Mouse (Mus musculus) forebrain, embryonic 12.5 days (tissue): ENCODE data around the gene Nufip1. TPM values are rescaled to one million over a fixed set of nuclear protein-coding genes. Genes with fewer than 3 reads are reported as not detected.

Experiments used
- ATAC-seq: fragments of 200-750 bp; cut with Nextera tagmentation; 2 replicates; pipeline ENCODE4 v1.8.0; 2017; ENCODE audit warnings: moderate TSS enrichment; ENCODE audit not compliant: low FRiP score
- H3K27ac ChIP-seq: fragments of 300-500 bp; sonication (generic); 2 replicates; pipeline ENCODE4 v1.5.1; 2016; ENCODE audit warnings: mild to moderate bottlenecking
- H3K27me3 ChIP-seq: fragments of 300-500 bp; sonication (generic); 2 replicates; pipeline ENCODE4 v1.6.1; 2016; ENCODE audit warnings: mild to moderate bottlenecking
- H3K36me3 ChIP-seq: fragments of 300-500 bp; sonication (generic); replicated peaks from 2 replicates; pipeline ENCODE4 v1.6.1; 2016; ENCODE audit warnings: mild to moderate bottlenecking
- H3K4me1 ChIP-seq: fragments of 300-500 bp; sonication (generic); 2 replicates; pipeline ENCODE4 v1.6.1; 2016
- H3K4me2 ChIP-seq: fragments of 300-500 bp; sonication (generic); 2 replicates; pipeline ENCODE4 v1.6.1; 2016; ENCODE audit warnings: mild to moderate bottlenecking, moderate library complexity
- H3K4me3 ChIP-seq: fragments of 300-500 bp; sonication (generic); replicated peaks from 2 replicates; pipeline ENCODE4 v1.5.1; 2016; ENCODE audit warnings: mild to moderate bottlenecking
- H3K9ac ChIP-seq: fragments of 300-500 bp; sonication (generic); 2 replicates; pipeline ENCODE4 v1.6.1; 2016; ENCODE audit warnings: mild to moderate bottlenecking
- H3K9me3 ChIP-seq: fragments of 300-500 bp; sonication (generic); 2 replicates; pipeline ENCODE4 v1.6.1; 2016
- WGBS: fragments of 180-500 bp; shearing (Covaris S2); methylation state at CpG from one replicate; pipeline ENCODE4 v1.1.7; 2016; 5-methylcytosine and 5-hydroxymethylcytosine counted together
- polyA plus RNA-seq: library from polyadenylated mRNA; unstranded; fragments of >200 nt; fragmentation: Nextera tagmentation; extraction: Ambion mirVana; gene quantifications from 2 replicates; pipeline ENCODE4 v1.2.1, GENCODE M21; 2016

Gene Nufip1
- polyA plus RNA-seq, 1 experiment from 2014 or later: 19.0 TPM

DNA sequence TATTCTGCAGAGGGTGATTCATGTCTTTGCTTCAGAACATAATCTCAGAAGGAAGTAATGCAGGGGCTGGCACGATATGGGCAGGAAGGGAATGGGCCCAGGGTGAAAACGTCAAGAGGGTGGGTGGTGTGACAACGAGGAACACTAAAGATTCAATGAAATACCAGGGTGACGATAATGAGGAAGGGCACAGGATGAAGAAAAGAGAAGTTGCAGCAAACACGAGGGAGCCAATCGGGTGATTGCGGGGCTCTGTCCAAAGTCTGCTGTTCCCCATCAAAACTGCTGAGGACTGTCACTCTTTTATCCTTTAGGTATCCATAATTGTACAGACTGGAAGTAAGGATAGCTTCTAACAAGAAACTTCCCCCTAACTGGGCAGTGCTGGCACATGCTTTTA is 13.4 kb upstream of the Nufip1 start:
- H3K36me3 ChIP-seq: peaks cover 64% of the 10 kb centered on the region

DNA sequence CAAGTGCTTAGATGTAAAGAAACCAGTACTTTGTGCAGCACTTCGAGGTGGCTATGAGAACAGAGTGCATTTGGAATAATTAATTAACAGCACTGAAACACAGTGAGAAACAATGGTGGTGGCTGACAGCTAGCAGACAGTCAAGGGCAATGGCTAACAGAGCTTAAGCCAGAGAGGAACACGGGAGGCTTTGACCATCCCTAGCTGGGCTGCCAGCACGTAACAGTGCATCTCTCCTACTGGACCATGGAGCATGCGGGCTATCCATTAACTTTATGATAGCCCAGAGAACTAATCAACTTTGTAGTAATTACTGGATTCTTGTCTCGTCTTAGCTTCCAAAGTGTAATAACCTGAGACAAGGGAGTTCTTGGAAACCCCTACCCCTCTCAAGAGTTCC is 12.9 kb upstream of the Nufip1 start:
- WGBS: 93% methylated on average over 5 of the region's 5 CpGs
- Histone ChIP-seq H3K9ac (no peak overlapping the region), H3K36me3 (peaks cover 63% of the 10 kb centered on the region), H3K4me2 (no peak overlapping the region), H3K4me1 (no peaks in the 10 kb centered on the region), H3K27me3 (no peaks in the 10 kb centered on the region), H3K9me3 (no peaks in the 10 kb centered on the region), H3K27ac (no peak overlapping the region), H3K4me3 (no peak overlapping the region)
- no peak for ATAC-seq

More for the DNA sequence above, 13.4 kb upstream of the Nufip1 start:
- no peaks in the 10 kb centered on the region for H3K27me3 ChIP-seq
- ATAC-seq: no peak
- no peak overlapping the region for H3K9ac ChIP-seq
- no peak overlapping the region for H3K27ac ChIP-seq
- H3K4me1 ChIP-seq: no peaks in the 10 kb centered on the region
- 98% methylated on average over 7 of the region's 7 CpGs for WGBS
- H3K4me2 ChIP-seq: no peak overlapping the region
- no peak overlapping the region for H3K4me3 ChIP-seq
- no peaks in the 10 kb centered on the region for H3K9me3 ChIP-seq

DNA sequence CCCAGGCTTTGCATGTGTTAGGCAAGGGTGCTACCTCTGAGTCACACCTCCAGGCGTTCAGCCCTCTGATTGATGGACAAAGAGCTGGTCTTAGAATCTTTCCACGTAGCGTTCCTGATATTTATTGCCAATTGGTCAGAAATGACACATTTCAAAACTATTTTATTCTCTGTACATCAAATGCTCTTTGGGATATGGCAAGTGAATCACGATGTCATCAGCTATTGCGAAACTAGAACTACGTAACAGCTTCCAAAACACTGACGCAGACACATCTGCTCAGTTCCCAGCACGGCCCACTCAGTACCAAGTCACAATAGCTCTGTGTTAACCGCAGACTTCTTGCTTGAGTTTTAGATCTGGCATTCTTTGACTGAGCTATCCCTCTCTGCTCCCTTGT is 11.1 kb upstream of the Nufip1 start:
- Histone ChIP-seq H3K36me3 (peaks cover 70% of the 10 kb centered on the region), H3K4me3 (no peak overlapping the region), H3K4me1 (no peaks in the 10 kb centered on the region), H3K27me3 (no peaks in the 10 kb centered on the region), H3K9me3 (no peaks in the 10 kb centered on the region), H3K4me2 (no peak overlapping the region), H3K27ac (no peak overlapping the region), H3K9ac (no peak overlapping the region)
- WGBS: 97% methylated on average over 9 of the region's 9 CpGs
- no peak for ATAC-seq

DNA sequence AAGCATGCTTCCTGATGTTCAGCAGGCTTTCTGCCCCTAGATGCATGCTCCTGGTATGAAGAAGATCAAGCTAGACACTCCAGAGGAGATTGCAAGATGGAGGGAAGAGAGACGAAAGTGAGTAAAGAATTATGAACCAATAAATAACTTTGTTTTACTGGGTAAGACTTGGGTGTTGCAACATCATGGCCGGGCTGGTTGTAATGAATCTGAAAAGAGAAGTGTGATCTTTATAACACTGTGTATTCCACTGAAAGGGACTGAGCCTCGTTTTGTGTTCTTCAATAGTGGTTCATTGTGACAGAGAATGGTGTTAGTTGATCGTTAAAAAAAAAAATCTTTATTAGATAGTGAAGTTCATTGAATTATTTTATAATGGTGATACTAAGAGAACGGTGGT is 5.1 kb downstream of the Nufip1 start:
- no peak overlapping the region for H3K27ac ChIP-seq
- H3K4me2 ChIP-seq: no peak overlapping the region
- H3K9me3 ChIP-seq: no peaks in the 10 kb centered on the region
- peaks cover 10% of the 10 kb centered on the region for H3K4me1 ChIP-seq
- no peak overlapping the region for H3K9ac ChIP-seq
- no peaks in the 10 kb centered on the region for H3K27me3 ChIP-seq
- ATAC-seq: no peak
- 89% methylated on average over 5 of the region's 5 CpGs for WGBS
- no peak overlapping the region for H3K4me3 ChIP-seq
- peaks cover 60% of the 10 kb centered on the region for H3K36me3 ChIP-seq

DNA sequence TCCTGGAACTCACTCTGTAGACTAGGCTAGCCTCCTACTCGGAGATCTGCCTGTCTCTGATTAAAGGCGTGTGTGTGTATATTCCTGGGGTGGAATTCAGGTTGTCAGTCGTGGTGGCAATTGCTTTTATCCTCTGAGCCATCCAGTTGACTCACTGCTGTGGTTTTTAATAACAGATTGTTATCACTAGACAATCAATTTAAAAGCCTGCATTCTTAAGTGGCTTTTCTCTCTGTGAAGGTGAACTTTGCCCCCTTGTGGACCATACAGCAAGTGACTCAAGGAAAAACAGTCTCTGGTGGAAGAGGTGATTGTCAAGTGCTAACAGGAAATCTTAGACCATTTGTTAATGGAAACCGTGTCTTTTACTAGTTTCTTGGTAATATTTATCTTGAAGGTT is 8.3 kb downstream of the Nufip1 start:
- H3K27ac ChIP-seq: no peak overlapping the region
- no peaks in the 10 kb centered on the region for H3K27me3 ChIP-seq
- H3K9ac ChIP-seq: no peak overlapping the region
- peaks cover 69% of the 10 kb centered on the region for H3K36me3 ChIP-seq
- H3K4me1 ChIP-seq: no peaks in the 10 kb centered on the region
- H3K4me2 ChIP-seq: no peak overlapping the region
- no peak for ATAC-seq
- H3K9me3 ChIP-seq: no peaks in the 10 kb centered on the region
- 71% methylated on average over 4 of the region's 4 CpGs for WGBS
- H3K4me3 ChIP-seq: no peak overlapping the region

DNA sequence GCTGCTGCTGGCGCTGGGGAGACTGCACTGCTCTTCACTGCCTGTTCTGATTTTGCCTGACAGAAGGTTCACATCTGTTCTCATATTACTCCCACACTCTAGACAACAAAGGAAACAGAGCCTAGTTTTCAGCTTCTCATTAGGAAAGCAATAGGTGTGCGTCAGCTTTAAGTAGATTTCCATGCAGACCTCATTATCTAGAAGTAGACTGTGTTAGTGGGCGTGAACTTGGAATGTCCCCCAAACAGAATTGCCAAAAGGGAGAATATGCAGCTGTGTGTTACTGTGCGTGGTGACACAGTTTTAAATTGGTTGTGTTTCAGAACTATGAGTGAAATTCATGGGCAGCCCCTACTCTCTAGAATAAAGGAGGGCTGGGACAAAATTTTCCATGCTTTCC is 9.8 kb downstream of the Nufip1 start:
- Histone ChIP-seq H3K27ac (no peak overlapping the region), H3K36me3 (peaks cover 71% of the 10 kb centered on the region), H3K9ac (no peak overlapping the region), H3K27me3 (no peaks in the 10 kb centered on the region), H3K4me2 (no peak overlapping the region), H3K9me3 (no peaks in the 10 kb centered on the region), H3K4me1 (no peaks in the 10 kb centered on the region), H3K4me3 (no peak overlapping the region)
- 80% methylated on average over 4 of the region's 4 CpGs for WGBS
- no peak for ATAC-seq

DNA sequence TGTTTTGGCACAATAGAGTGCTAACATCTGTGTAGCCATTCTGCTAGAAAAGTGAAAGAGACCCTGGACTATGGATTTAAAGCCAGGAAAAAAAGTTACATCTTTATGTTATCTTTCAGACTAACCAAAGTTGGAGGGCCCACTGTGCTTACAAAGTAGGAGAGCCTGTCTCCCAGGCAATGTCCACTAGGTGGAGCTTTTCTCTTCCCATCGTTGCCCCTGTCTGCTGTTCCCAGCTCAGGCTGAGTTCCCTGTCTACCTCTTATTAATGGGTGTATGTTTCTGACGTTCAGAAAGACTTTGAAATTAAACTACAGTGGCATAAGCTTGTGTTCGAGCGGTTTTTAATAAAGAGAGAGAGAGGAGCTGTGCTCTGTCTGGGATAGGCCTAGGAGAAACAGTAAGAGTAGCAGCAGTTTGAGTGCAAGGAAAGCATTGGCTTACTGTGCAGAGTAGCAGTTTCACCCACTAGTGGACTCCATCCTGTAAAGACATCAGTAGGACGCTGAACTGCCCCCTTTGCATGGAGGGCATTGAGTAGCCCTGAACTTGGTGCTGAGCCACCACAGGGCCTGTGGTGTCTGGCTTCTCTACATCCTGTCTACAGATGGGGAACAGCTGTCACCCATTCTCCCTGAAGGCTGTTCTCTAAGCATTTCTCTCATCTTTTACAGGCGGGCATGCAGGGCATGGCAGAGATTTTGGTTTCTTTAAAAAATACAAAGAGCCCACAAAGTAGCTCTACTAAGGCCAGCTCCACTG is 11.4 kb downstream of the Nufip1 start:
- H3K4me3 ChIP-seq: no peak overlapping the region
- H3K36me3 ChIP-seq: peaks cover 73% of the 10 kb centered on the region
- H3K27me3 ChIP-seq: no peaks in the 10 kb centered on the region
- H3K9ac ChIP-seq: no peak overlapping the region
- ATAC-seq: no peak
- 66% methylated on average over 6 of the region's 6 CpGs for WGBS
- H3K9me3 ChIP-seq: no peaks in the 10 kb centered on the region
- H3K4me1 ChIP-seq: no peaks in the 10 kb centered on the region
- no peak overlapping the region for H3K4me2 ChIP-seq
- no peak overlapping the region for H3K27ac ChIP-seq

DNA sequence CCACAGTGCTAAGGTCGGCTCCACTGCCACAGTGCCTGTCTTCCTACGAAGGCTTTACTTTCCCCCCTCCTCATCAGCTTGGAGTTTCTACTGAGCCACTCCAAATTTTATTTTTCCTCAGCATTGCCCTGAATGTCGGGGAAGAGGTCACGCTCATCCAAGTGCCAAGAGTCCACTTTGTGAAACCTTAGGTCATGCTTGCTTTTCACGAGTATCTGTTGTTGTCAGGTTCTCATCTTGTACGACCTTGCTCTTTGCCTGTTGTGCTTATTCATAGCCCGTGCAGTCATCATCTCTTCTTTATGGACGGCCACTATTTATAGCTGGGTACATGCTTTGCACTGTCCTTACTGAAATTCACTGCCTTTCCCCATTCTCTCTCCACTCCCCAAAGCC is 12.0 kb downstream of the Nufip1 start:
- Histone ChIP-seq H3K27me3 (no peaks in the 10 kb centered on the region), H3K27ac (no peak overlapping the region), H3K9ac (no peak overlapping the region), H3K4me3 (no peak overlapping the region), H3K36me3 (peaks cover 73% of the 10 kb centered on the region), H3K4me2 (no peak overlapping the region), H3K4me1 (no peaks in the 10 kb centered on the region), H3K9me3 (no peaks in the 10 kb centered on the region)
- no peak for ATAC-seq
- 94% methylated on average over 8 of the region's 8 CpGs for WGBS

DNA sequence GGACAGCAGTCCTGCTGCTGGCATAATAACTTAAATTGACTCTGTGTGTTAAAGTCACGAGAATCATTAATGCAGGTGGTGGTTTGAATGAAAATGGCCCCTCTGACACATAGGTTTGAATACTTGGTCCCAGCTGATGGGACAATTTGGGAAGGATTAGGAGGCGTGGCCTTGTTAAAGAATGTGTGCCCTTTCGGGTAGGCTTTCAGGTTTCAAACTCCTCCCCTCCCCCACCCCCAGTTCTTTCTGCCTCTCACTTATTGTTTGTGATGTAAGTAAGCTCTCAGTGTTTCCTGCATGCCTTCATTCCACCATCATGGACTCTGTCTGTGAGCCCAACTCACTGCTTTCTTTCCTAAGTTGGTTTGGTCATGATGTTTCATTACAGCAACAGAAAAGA is 16.6 kb downstream of the Nufip1 start:
- no peak overlapping the region for H3K4me3 ChIP-seq
- peaks cover 71% of the 10 kb centered on the region for H3K36me3 ChIP-seq
- ATAC-seq: no peak
- H3K27me3 ChIP-seq: no peaks in the 10 kb centered on the region
- no peaks in the 10 kb centered on the region for H3K4me1 ChIP-seq
- H3K27ac ChIP-seq: no peak overlapping the region
- H3K9me3 ChIP-seq: no peaks in the 10 kb centered on the region
- H3K4me2 ChIP-seq: no peak overlapping the region
- 74% methylated on average over 3 of the region's 3 CpGs for WGBS
- H3K9ac ChIP-seq: no peak overlapping the region

DNA sequence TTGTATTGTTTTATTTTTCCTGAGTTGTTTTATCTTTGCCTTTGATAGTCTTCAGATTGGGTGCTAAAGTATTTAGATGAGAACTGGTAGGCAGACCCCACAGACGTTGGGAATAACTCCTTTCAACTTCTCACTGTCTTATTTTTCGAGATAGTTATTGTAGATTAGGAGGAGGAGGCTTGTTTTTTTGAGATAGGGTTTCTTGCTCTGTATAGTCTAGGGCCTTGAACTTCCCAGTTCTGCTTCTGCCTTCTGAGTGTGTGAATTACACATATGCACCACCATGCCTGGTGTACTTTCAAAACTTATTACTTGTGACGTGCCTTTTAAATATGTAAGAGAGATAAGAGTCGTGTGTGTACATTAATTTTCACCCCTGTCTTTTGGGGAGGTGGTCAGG is 17.5 kb downstream of the Nufip1 start:
- no peak overlapping the region for H3K4me3 ChIP-seq
- H3K9me3 ChIP-seq: no peaks in the 10 kb centered on the region
- no peak overlapping the region for H3K9ac ChIP-seq
- H3K4me1 ChIP-seq: no peaks in the 10 kb centered on the region
- no peak overlapping the region for H3K27ac ChIP-seq
- no peak overlapping the region for H3K4me2 ChIP-seq
- WGBS: 89% methylated on average over 4 of the region's 4 CpGs
- no peaks in the 10 kb centered on the region for H3K27me3 ChIP-seq
- H3K36me3 ChIP-seq: peaks cover 76% of the 10 kb centered on the region
- no peak for ATAC-seq

DNA sequence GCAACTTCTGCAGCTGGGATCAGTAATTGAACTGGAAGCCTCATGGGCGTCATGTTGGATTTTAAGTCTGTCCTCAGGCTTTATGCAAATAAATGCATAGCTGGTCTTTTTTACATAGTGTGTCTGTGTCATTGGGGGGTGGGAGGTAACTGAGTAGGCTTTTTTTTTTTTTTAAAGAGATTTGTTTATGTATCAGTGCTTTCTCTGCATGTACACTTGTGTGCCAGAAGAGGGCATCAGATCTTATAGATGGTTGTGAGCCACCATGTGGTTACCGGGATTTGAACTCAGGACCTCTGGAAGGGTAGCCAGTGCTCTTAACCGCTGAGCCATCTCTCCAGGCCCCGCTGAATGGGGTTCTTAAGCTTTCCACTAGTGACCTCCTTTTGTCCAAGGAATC is 24.3 kb downstream of the Nufip1 start:
- H3K27ac ChIP-seq: no peak overlapping the region
- no peak overlapping the region for H3K4me3 ChIP-seq
- H3K36me3 ChIP-seq: peaks cover 59% of the 10 kb centered on the region
- no peak overlapping the region for H3K9ac ChIP-seq
- H3K27me3 ChIP-seq: no peaks in the 10 kb centered on the region
- H3K4me2 ChIP-seq: no peak overlapping the region
- ATAC-seq: no peak
- 98% methylated on average over 4 of the region's 4 CpGs for WGBS
- H3K9me3 ChIP-seq: no peaks in the 10 kb centered on the region
- H3K4me1 ChIP-seq: no peaks in the 10 kb centered on the region

DNA sequence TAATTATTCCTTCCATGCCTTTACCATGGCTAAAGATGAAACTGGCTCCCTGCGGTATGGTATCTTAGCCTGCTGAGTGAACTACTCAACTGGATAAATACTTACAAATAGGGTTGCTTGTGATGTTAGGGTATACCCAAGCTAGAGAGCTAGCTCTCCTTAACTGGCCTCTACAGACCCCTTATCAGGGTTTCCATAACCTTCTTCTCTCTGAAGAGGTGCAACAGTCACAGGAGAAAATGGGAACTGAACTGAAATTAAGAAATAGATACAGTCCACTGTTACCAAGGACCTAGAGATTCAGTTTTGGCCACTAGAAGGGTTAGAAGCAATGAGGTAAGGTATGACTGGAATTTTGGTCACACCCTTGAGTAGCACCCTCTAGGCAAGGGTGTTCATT is 34.6 kb downstream of the Nufip1 start:
- H3K4me1 ChIP-seq: peaks cover 8% of the 10 kb centered on the region
- no peak for ATAC-seq
- 88% methylated on average over 1 of the region's 1 CpGs for WGBS

DNA sequence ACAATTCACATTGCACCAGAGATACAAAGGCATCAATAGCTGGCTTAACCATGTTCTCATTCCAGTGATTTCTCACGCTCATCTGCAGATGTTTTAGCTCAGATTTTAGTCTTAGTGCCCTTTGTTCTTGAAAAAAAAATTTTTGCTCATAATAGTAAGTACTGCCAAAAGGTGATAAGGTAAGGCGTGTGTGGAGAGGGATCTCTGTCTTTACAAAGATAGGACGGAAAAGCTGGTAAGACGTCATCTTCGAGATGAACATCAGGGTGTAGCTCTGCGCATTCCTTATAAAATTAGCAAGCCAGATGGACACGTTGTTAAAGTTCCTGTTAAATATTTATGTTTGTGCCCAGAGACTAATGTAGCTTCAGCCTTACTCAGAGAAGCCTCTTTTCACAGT is 35.2 kb downstream of the Nufip1 start:
- Histone ChIP-seq H3K4me3 (no peak overlapping the region), H3K27me3 (no peaks in the 10 kb centered on the region), H3K4me1 (peaks cover 14% of the 10 kb centered on the region), H3K9ac (no peak overlapping the region), H3K27ac (no peak overlapping the region), H3K4me2 (no peak overlapping the region), H3K36me3 (no peaks in the 10 kb centered on the region), H3K9me3 (no peaks in the 10 kb centered on the region)
- no peak for ATAC-seq
- 63% methylated on average over 7 of the region's 7 CpGs for WGBS

More for the DNA sequence above, 34.6 kb downstream of the Nufip1 start:
- Histone ChIP-seq H3K36me3 (no peaks in the 10 kb centered on the region), H3K27me3 (no peaks in the 10 kb centered on the region), H3K9ac (no peak overlapping the region), H3K4me3 (no peak overlapping the region), H3K27ac (no peak overlapping the region), H3K4me2 (no peak overlapping the region), H3K9me3 (no peaks in the 10 kb centered on the region)
